Mouse (Mus musculus): Measurements from ENCODE around the gene Atp6v1b1. TPM values are rescaled to one million over a fixed set of nuclear protein-coding genes. Genes with fewer than 3 reads are reported as not detected.

The Atp6v1b1 gene
- polyA plus RNA-seq, 1 experiment from 2014 or later, result 2.3 TPM

DNA sequence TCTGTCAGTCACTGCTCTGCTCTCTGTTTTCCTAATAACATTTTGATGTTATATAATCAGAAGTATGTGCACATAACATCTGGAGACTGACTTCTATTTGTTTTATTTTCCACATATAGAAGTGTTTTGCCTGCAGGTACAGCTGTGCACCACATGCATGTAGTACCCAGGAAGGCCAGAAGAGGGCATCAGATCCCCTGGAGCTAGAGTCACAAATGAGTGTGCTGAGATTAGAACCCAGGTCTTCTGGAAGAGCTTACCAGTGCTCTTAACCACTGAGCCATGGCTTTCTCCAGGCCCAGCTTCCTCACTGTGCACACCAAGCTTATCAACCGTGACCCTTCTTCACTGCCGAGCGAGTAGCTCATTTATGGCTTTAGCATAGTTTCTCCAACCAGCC, 14.3 kb upstream of the Atp6v1b1 start:
- no peak overlapping the region for H3K4me2 ChIP-seq (ENCODE audit: low read depth, low read length)
- 88% methylated on average over 3 of the region's 3 CpGs for WGBS
- H3K9me3 ChIP-seq (ENCODE audit: control insufficient read depth, low read length), result no peaks in the 10 kb centered on the region
- no peak overlapping the region for H3K4me3 ChIP-seq (ENCODE audit: low read depth, low read length)
- no peak for ATAC-seq (ENCODE audit: low read depth)
- H3K27ac ChIP-seq (replicated peaks; ENCODE audit: low read depth, low read length), result no peak overlapping the region
- H3K4me1 ChIP-seq (ENCODE audit: control insufficient read depth, insufficient read depth, low read length), result no peaks in the 10 kb centered on the region
- DNase-seq (ENCODE audit: low spot score), result no peak
- no peak overlapping the region for H3K9ac ChIP-seq (ENCODE audit: low read depth, low read length)
- H3K36me3 ChIP-seq (ENCODE audit: control insufficient read depth, insufficient read depth, low read length), result no peaks in the 10 kb centered on the region
- H3K27me3 ChIP-seq (replicated peaks; ENCODE audit: control insufficient read depth, insufficient read depth, low read length), result peaks cover 20% of the 10 kb centered on the region

DNA sequence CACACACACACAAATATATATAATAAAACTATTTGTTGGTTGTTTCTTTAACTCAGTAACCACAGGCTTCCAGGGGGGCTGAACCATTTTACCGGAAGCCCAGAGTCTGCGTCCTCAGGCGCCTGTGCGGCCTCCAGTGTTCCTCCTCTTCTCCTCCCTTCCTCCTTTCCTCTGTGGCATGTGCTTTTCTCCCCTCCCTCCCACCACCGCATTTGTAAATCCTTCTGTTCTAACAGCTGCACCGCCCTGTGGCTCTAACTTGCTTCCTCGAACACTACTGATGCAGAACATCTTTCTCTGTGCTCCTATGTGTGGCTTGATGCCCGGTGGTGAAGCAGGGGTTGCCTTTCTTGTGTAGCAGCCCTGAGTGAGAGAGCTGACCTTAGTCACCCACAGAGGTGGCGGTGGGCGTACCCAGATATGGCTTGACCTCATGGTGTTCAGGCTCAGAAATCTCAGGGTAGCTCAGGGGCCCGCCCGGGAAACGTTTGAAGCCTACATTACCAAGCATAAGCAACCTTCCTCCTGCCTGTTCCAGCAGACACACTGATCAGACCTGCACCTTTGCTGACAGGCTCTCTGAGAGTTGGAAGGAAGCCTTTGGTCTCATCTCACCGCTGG, 13.3 kb upstream of the Atp6v1b1 start:
- Histone ChIP-seq H3K4me2 (ENCODE audit: low read depth, low read length) (no peak overlapping the region), H3K4me3 (ENCODE audit: low read depth, low read length) (no peak overlapping the region), H3K27ac (replicated peaks; ENCODE audit: low read depth, low read length) (no peak overlapping the region), H3K9ac (ENCODE audit: low read depth, low read length) (no peak overlapping the region), H3K4me1 (ENCODE audit: control insufficient read depth, insufficient read depth, low read length) (no peaks in the 10 kb centered on the region), H3K27me3 (replicated peaks; ENCODE audit: control insufficient read depth, insufficient read depth, low read length) (peaks cover 11% of the 10 kb centered on the region; the same call in 1 of the 2 replicates), H3K36me3 (ENCODE audit: control insufficient read depth, insufficient read depth, low read length) (no peaks in the 10 kb centered on the region), H3K9me3 (ENCODE audit: control insufficient read depth, low read length) (no peaks in the 10 kb centered on the region)
- WGBS, result 62% methylated on average over 14 of the region's 14 CpGs
- no peak for ATAC-seq (ENCODE audit: low read depth)
- DNase-seq (ENCODE audit: low spot score), result no peak

DNA sequence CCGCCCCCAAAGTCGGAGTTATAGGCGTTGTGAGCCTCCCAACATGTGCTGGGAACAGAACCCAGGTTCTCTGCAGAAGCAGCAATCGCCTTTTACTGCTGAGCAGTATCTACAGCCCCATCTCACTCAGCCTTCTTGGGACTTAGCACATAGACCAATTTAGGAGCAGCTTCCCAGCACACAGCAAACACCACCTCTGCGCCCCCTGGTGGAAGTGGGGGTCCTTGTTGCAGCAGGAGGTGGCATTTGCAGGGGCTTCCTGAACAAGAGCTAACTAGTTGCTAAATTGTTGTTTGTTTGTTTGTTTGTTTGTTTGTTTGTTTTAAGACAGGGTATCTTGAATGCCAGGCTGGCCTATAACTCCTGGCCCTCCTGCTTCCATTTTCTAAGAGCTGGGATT, 11.7 kb upstream of the Atp6v1b1 start:
- Histone ChIP-seq H3K27ac (replicated peaks; ENCODE audit: low read depth, low read length) (no peak overlapping the region), H3K9me3 (ENCODE audit: control insufficient read depth, low read length) (no peaks in the 10 kb centered on the region), H3K36me3 (ENCODE audit: control insufficient read depth, insufficient read depth, low read length) (no peaks in the 10 kb centered on the region), H3K4me3 (ENCODE audit: low read depth, low read length) (no peak overlapping the region), H3K4me1 (ENCODE audit: control insufficient read depth, insufficient read depth, low read length) (no peaks in the 10 kb centered on the region), H3K27me3 (replicated peaks; ENCODE audit: control insufficient read depth, insufficient read depth, low read length) (peaks cover 7% of the 10 kb centered on the region; the same call in 1 of the 2 replicates), H3K9ac (ENCODE audit: low read depth, low read length) (no peak overlapping the region), H3K4me2 (ENCODE audit: low read depth, low read length) (no peak overlapping the region)
- no peak for ATAC-seq (ENCODE audit: low read depth)
- peak; percentile 67 for DNase-seq (ENCODE audit: low spot score)
- 25% methylated on average over 5 of the region's 5 CpGs for WGBS

GRCm38 (mm10) chr6:83737311-83737710, 5.5 kb upstream of the Atp6v1b1 start:
- DNase-seq (ENCODE audit: low spot score) (no peak), ATAC-seq (ENCODE audit: low read depth) (no peak)
- no peaks in the 10 kb centered on the region for H3K27me3 ChIP-seq (replicated peaks; ENCODE audit: control insufficient read depth, insufficient read depth, low read length)
- peaks cover 5% of the 10 kb centered on the region for H3K4me1 ChIP-seq (ENCODE audit: control insufficient read depth, insufficient read depth, low read length)
- H3K9me3 ChIP-seq (ENCODE audit: control insufficient read depth, low read length), result 0 out of 2 replicates have a peak, but pooled peaks cover 4% of the 10 kb centered on the region
- no peak overlapping the region for H3K4me2 ChIP-seq (ENCODE audit: low read depth, low read length)
- H3K36me3 ChIP-seq (ENCODE audit: control insufficient read depth, insufficient read depth, low read length), result no peaks in the 10 kb centered on the region
- H3K27ac ChIP-seq (replicated peaks; ENCODE audit: low read depth, low read length), result no peak overlapping the region
- WGBS, result 31% methylated on average over 13 of the region's 13 CpGs
- no peak overlapping the region for H3K4me3 ChIP-seq (ENCODE audit: low read depth, low read length)
- no peak overlapping the region for H3K9ac ChIP-seq (ENCODE audit: low read depth, low read length)

DNA sequence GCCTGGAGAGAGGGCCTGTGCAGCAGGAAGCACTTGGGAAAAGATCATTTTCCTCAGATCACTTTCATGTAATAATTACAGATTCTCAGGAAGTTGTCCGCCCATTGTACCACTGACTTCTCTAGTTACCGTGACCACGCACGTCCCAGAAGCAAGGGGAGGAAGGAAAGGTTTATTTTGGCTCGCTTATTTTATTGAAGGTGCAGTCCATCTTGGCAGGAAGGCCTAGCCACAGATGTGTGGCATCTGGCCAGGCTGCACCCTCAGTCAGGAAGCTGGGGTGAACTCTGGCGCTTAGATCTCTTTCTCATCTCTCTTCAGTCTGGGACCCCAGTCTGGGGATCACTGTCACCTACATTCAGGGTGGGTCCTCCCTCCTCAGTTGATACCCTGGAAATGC, 4.2 kb upstream of the Atp6v1b1 start:
- H3K4me3 ChIP-seq (ENCODE audit: low read depth, low read length), result no peak overlapping the region
- H3K27me3 ChIP-seq (replicated peaks; ENCODE audit: control insufficient read depth, insufficient read depth, low read length), result no peaks in the 10 kb centered on the region
- peaks cover 5% of the 10 kb centered on the region for H3K4me1 ChIP-seq (ENCODE audit: control insufficient read depth, insufficient read depth, low read length)
- no peak overlapping the region for H3K27ac ChIP-seq (replicated peaks; ENCODE audit: low read depth, low read length)
- ATAC-seq (ENCODE audit: low read depth) (peak; percentile 20; the same call in 1 of the 2 replicates), DNase-seq (ENCODE audit: low spot score) (peak; percentile 54)
- no peak overlapping the region for H3K9ac ChIP-seq (ENCODE audit: low read depth, low read length)
- no peaks in the 10 kb centered on the region for H3K36me3 ChIP-seq (ENCODE audit: control insufficient read depth, insufficient read depth, low read length)
- 0 out of 2 replicates have a peak, but pooled peaks cover 4% of the 10 kb centered on the region for H3K9me3 ChIP-seq (ENCODE audit: control insufficient read depth, low read length)
- 27% methylated on average over 6 of the region's 6 CpGs for WGBS
- no peak overlapping the region for H3K4me2 ChIP-seq (ENCODE audit: low read depth, low read length)

- no peak overlapping the region for H3K4me2 ChIP-seq (ENCODE audit: low read depth, low read length)
- no peak overlapping the region for H3K4me3 ChIP-seq (ENCODE audit: low read depth, low read length)
- no peaks in the 10 kb centered on the region for H3K36me3 ChIP-seq (ENCODE audit: control insufficient read depth, insufficient read depth, low read length)
- H3K9ac ChIP-seq (ENCODE audit: low read depth, low read length), result no peak overlapping the region
- ATAC-seq (ENCODE audit: low read depth) (no peak), DNase-seq (ENCODE audit: low spot score) (no peak)
- peaks cover 5% of the 10 kb centered on the region for H3K4me1 ChIP-seq (ENCODE audit: control insufficient read depth, insufficient read depth, low read length)
- no peaks in the 10 kb centered on the region for H3K27me3 ChIP-seq (replicated peaks; ENCODE audit: control insufficient read depth, insufficient read depth, low read length)
- no peak overlapping the region for H3K27ac ChIP-seq (replicated peaks; ENCODE audit: low read depth, low read length)
- 54% methylated on average over 5 of the region's 5 CpGs for WGBS
- H3K9me3 ChIP-seq (ENCODE audit: control insufficient read depth, low read length), result 0 out of 2 replicates have a peak, but pooled peaks cover 4% of the 10 kb centered on the region
Measured at GRCm38 (mm10) chr6:83743212-83743611, 422 bp downstream of the Atp6v1b1 start.

- Histone ChIP-seq H3K27me3 (replicated peaks; ENCODE audit: control insufficient read depth, insufficient read depth, low read length) (no peaks in the 10 kb centered on the region), H3K9me3 (ENCODE audit: control insufficient read depth, low read length) (0 out of 2 replicates have a peak, but pooled peaks cover 4% of the 10 kb centered on the region), H3K36me3 (ENCODE audit: control insufficient read depth, insufficient read depth, low read length) (no peaks in the 10 kb centered on the region), H3K9ac (ENCODE audit: low read depth, low read length) (no peak overlapping the region), H3K27ac (replicated peaks; ENCODE audit: low read depth, low read length) (peak overlapping the region; percentile 44; the same call in 1 of the 2 replicates), H3K4me1 (ENCODE audit: control insufficient read depth, insufficient read depth, low read length) (no peaks in the 10 kb centered on the region), H3K4me3 (ENCODE audit: low read depth, low read length) (no peak overlapping the region), H3K4me2 (ENCODE audit: low read depth, low read length) (no peak overlapping the region)
- DNase-seq (ENCODE audit: low spot score) (peak; percentile 48), ATAC-seq (ENCODE audit: low read depth) (peak; percentile 88)
- 54% methylated on average over 5 of the region's 5 CpGs for WGBS
Measured at GRCm38 (mm10) chr6:83744126-83744525, 1.3 kb downstream of the Atp6v1b1 start.

- no peaks in the 10 kb centered on the region for H3K4me1 ChIP-seq (ENCODE audit: control insufficient read depth, insufficient read depth, low read length)
- no peaks in the 10 kb centered on the region for H3K36me3 ChIP-seq (ENCODE audit: control insufficient read depth, insufficient read depth, low read length)
- H3K4me2 ChIP-seq (ENCODE audit: low read depth, low read length), result no peak overlapping the region
- 0 out of 2 replicates have a peak, but pooled peaks cover 4% of the 10 kb centered on the region for H3K9me3 ChIP-seq (ENCODE audit: control insufficient read depth, low read length)
- H3K27ac ChIP-seq (replicated peaks; ENCODE audit: low read depth, low read length), result peak overlapping the region; percentile 44; the same call in 1 of the 2 replicates
- no peaks in the 10 kb centered on the region for H3K27me3 ChIP-seq (replicated peaks; ENCODE audit: control insufficient read depth, insufficient read depth, low read length)
- WGBS, result 62% methylated on average over 5 of the region's 5 CpGs
- H3K9ac ChIP-seq (ENCODE audit: low read depth, low read length), result no peak overlapping the region
- ATAC-seq (ENCODE audit: low read depth) (peak; percentile 90), DNase-seq (ENCODE audit: low spot score) (peak; percentile 79)
- H3K4me3 ChIP-seq (ENCODE audit: low read depth, low read length), result no peak overlapping the region
Measured at GRCm38 (mm10) chr6:83744557-83744956, 1.8 kb downstream of the Atp6v1b1 start.

GRCm38 (mm10) chr6:83745466-83745865, 2.7 kb downstream of the Atp6v1b1 start:
- Histone ChIP-seq H3K27me3 (replicated peaks; ENCODE audit: control insufficient read depth, insufficient read depth, low read length) (no peaks in the 10 kb centered on the region), H3K4me3 (ENCODE audit: low read depth, low read length) (no peak overlapping the region), H3K9me3 (ENCODE audit: control insufficient read depth, low read length) (0 out of 2 replicates have a peak, but pooled peaks cover 4% of the 10 kb centered on the region), H3K9ac (ENCODE audit: low read depth, low read length) (no peak overlapping the region), H3K27ac (replicated peaks; ENCODE audit: low read depth, low read length) (no peak overlapping the region), H3K36me3 (ENCODE audit: control insufficient read depth, insufficient read depth, low read length) (no peaks in the 10 kb centered on the region), H3K4me2 (ENCODE audit: low read depth, low read length) (no peak overlapping the region), H3K4me1 (ENCODE audit: control insufficient read depth, insufficient read depth, low read length) (no peaks in the 10 kb centered on the region)
- DNase-seq (ENCODE audit: low spot score), result no peak
- 63% methylated on average over 2 of the region's 2 CpGs for WGBS
- ATAC-seq (ENCODE audit: low read depth), result no peak
